Mouse (Mus musculus) stomach, postnatal 0 days (tissue): ENCODE results near the gene 1700125H20Rik. TPM values are rescaled to one million over a fixed set of nuclear protein-coding genes. Genes with fewer than 3 reads are reported as not detected.

Experiments used
- ATAC-seq: fragments of 200-750 bp; cut with Nextera tagmentation; 2 replicates; pipeline ENCODE4 v1.8.0; 2017; ENCODE audit not compliant: low FRiP score, low TSS enrichment
- DNase-seq: peaks from one replicate; pipeline ENCODE4 v3.0.0-alpha.2; 2016; ENCODE audit warnings: low spot score
- H3K27ac ChIP-seq: fragments of 300-500 bp; sonication (generic); replicated peaks from 2 replicates; pipeline ENCODE4 v1.5.1; 2014; ENCODE audit warnings: mild to moderate bottlenecking, control low read depth
- H3K27me3 ChIP-seq: fragments of 300-500 bp; sonication (generic); 2 replicates; pipeline ENCODE4 v1.6.1; 2014; ENCODE audit warnings: low read length; ENCODE audit not compliant: control insufficient read depth, insufficient read depth
- H3K36me3 ChIP-seq: fragments of 300-500 bp; sonication (generic); 2 replicates; pipeline ENCODE4 v1.6.1; 2014; ENCODE audit warnings: low read length, mixed read lengths; ENCODE audit not compliant: control insufficient read depth, insufficient read depth
- H3K4me1 ChIP-seq: fragments of 300-500 bp; sonication (generic); replicated peaks from 2 replicates; pipeline ENCODE4 v1.6.1; 2014; ENCODE audit warnings: antibody characterized with exemption; ENCODE audit not compliant: control insufficient read depth, insufficient read depth
- H3K4me2 ChIP-seq: fragments of 300-500 bp; sonication (generic); replicated peaks from 2 replicates; pipeline ENCODE4 v1.6.1; 2014; ENCODE audit warnings: low read depth, mild to moderate bottlenecking, control low read depth, moderate library complexity
- H3K4me3 ChIP-seq: fragments of 300-500 bp; sonication (generic); 2 replicates; pipeline ENCODE4 v1.5.1; 2014; ENCODE audit warnings: low read depth, low read length, control low read depth
- H3K9ac ChIP-seq: fragments of 300-500 bp; sonication (generic); 2 replicates; pipeline ENCODE4 v1.6.1; 2014; ENCODE audit warnings: mild to moderate bottlenecking, low read length, control low read depth, mixed read lengths
- H3K9me3 ChIP-seq: fragments of 300-500 bp; sonication (generic); 2 replicates; pipeline ENCODE4 v1.6.1; 2016; ENCODE audit warnings: low read length; ENCODE audit not compliant: control insufficient read depth
- CTCF ChIP-seq: IDR thresholded peaks from 2 replicates; pipeline ENCODE4 v1.5.1; 2016; ENCODE audit warnings: antibody characterized with exemption, low read depth, mild to moderate bottlenecking, moderate library complexity
- EP300 ChIP-seq: optimal IDR thresholded peaks from 2 replicates; pipeline ENCODE3; 2016; ENCODE audit warnings: antibody characterized with exemption
- WGBS: fragments of 180-500 bp; shearing (Covaris S2); extraction: QIAGEN DNeasy Blood & Tissue Kit; methylation state at CpG from one replicate; pipeline ENCODE4 v1.1.7; 2014; 5-methylcytosine and 5-hydroxymethylcytosine counted together
- polyA plus RNA-seq: library from polyadenylated mRNA; unstranded; fragments of >200 nt; fragmentation: Nextera tagmentation; extraction: Ambion mirVana; gene quantifications from 2 replicates; pipeline ENCODE4 v1.2.1, GENCODE M21; 2015

Gene 1700125H20Rik
- polyA plus RNA-seq, 1 experiment from 2014 or later: not detected

DNA sequence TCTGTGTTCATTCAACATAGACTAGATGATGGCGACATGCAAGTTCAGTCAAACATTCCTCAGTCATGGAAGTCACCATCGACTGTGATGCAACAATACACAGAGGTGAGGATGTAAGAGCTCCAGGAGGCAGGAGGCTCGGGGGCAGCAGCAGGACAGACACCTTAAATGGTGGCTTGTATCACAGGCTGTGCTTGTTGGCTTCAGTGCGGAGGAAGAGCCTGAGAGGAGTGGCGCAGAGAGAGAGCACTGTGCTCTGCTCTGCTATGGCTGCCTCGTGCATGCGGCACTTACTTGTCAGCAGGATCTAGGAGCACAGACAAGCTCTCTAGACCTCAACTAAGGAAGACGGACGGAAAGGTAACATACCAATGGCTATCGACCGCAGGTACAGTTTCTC, 24.0 kb downstream of the 1700125H20Rik start:
- ATAC-seq: no peak
- no peak overlapping the region for H3K27ac ChIP-seq
- no peak overlapping the region for H3K4me3 ChIP-seq
- DNase-seq: no peak
- no peaks in the 10 kb centered on the region for H3K9me3 ChIP-seq
- WGBS: 90% methylated on average over 11 of the region's 11 CpGs
- H3K9ac ChIP-seq: no peak overlapping the region
- peaks cover 25% of the 10 kb centered on the region for H3K36me3 ChIP-seq
- H3K4me2 ChIP-seq: no peak overlapping the region
- H3K4me1 ChIP-seq: no peaks in the 10 kb centered on the region
- H3K27me3 ChIP-seq: no peaks in the 10 kb centered on the region
- no peak for TF ChIP-seq EP300
- no peak for TF ChIP-seq CTCF

- peaks cover 27% of the 10 kb centered on the region; the same call in 1 of the 2 replicates for H3K36me3 ChIP-seq
- 86% methylated on average over 9 of the region's 9 CpGs for WGBS
- no peak for ATAC-seq
These were observed 25.8 kb downstream of the 1700125H20Rik start for GRCm38 (mm10) chr11:85196046-85196445.

GRCm38 (mm10) chr11:85198906-85199305, 28.7 kb downstream of the 1700125H20Rik start:
- no peak for ATAC-seq
- no peaks in the 10 kb centered on the region for H3K27me3 ChIP-seq
- peaks cover 27% of the 10 kb centered on the region; the same call in 1 of the 2 replicates for H3K36me3 ChIP-seq
- H3K9me3 ChIP-seq: no peaks in the 10 kb centered on the region
- TF ChIP-seq CTCF: no peak
- TF ChIP-seq EP300: no peak
- DNase-seq: no peak
- 86% methylated on average over 2 of the region's 2 CpGs for WGBS
- H3K9ac ChIP-seq: no peak overlapping the region
- H3K27ac ChIP-seq: no peak overlapping the region
- no peaks in the 10 kb centered on the region for H3K4me1 ChIP-seq
- H3K4me2 ChIP-seq: no peak overlapping the region
- no peak overlapping the region for H3K4me3 ChIP-seq

More at GRCm38 (mm10) chr11:85196046-85196445, 25.8 kb downstream of the 1700125H20Rik start:
- no peak overlapping the region for H3K27ac ChIP-seq
- TF ChIP-seq CTCF (no peak), EP300 (no peak)
- H3K27me3 ChIP-seq: no peaks in the 10 kb centered on the region
- no peak overlapping the region for H3K9ac ChIP-seq
- no peak overlapping the region for H3K4me3 ChIP-seq
- H3K4me1 ChIP-seq: no peaks in the 10 kb centered on the region
- no peaks in the 10 kb centered on the region for H3K9me3 ChIP-seq
- no peak for DNase-seq
- no peak overlapping the region for H3K4me2 ChIP-seq

GRCm38 (mm10) chr11:85206231-85206630, 36.0 kb downstream of the 1700125H20Rik start:
- no peak overlapping the region for H3K27ac ChIP-seq
- no peak overlapping the region for H3K4me3 ChIP-seq
- H3K9ac ChIP-seq: no peak overlapping the region
- H3K36me3 ChIP-seq: peaks cover 14% of the 10 kb centered on the region
- H3K4me2 ChIP-seq: no peak overlapping the region
- no peak for DNase-seq
- TF ChIP-seq EP300: no peak
- TF ChIP-seq CTCF: no peak
- H3K9me3 ChIP-seq: no peaks in the 10 kb centered on the region
- H3K27me3 ChIP-seq: no peaks in the 10 kb centered on the region
- no peaks in the 10 kb centered on the region for H3K4me1 ChIP-seq
- no peak for ATAC-seq

DNA sequence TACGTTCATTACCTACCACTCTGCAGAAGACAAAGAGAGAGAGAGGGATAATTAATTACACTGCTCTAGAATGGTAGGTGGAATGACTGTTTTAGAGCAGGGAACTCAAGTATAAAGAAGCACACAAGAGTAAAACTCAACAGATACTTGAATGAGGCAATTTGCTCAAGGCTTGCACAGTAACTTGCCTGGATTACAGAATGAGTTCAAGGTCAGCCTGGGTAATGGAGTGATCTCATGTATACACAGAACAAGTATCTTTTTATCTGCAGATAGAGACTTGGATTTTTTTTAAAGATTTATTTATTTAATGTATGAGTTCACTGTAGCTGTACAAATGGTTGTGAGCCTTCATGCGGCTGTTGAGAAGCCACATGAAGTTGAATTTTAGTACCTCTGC, 40.9 kb downstream of the 1700125H20Rik start:
- 83% methylated on average over 2 of the region's 2 CpGs for WGBS
- Histone ChIP-seq H3K9ac (no peak overlapping the region), H3K4me2 (no peak overlapping the region), H3K9me3 (no peaks in the 10 kb centered on the region), H3K27ac (no peak overlapping the region), H3K36me3 (peaks cover 19% of the 10 kb centered on the region), H3K27me3 (no peaks in the 10 kb centered on the region), H3K4me1 (no peaks in the 10 kb centered on the region), H3K4me3 (no peak overlapping the region)
- ATAC-seq: no peak
- no peak for DNase-seq
- no peak for TF ChIP-seq EP300
- TF ChIP-seq CTCF: no peak

DNA sequence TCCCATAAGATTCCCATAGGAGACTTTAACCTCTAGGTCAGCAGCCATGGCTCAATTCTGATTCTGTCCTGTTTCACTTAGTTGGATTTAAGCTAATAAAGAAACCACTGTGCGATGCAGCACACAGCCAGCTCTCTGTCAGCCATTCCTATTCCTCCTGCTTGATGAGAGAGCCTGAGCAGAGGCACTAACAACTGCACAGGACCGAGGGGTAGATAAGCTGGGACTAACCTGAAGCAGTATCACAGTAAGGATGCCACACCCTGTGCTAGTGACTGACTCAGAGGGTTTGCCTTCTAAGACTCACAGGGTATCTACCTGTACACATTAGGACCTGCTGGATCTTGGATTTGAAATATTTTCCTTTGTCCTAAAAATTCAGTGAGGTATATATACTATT, 43.0 kb downstream of the 1700125H20Rik start:
- WGBS: 70% methylated on average over 2 of the region's 2 CpGs
- no peak for DNase-seq
- H3K36me3 ChIP-seq: peaks cover 19% of the 10 kb centered on the region

More for the DNA sequence above, 43.0 kb downstream of the 1700125H20Rik start:
- H3K9me3 ChIP-seq: no peaks in the 10 kb centered on the region
- no peak for TF ChIP-seq CTCF
- TF ChIP-seq EP300: no peak
- no peak overlapping the region for H3K9ac ChIP-seq
- H3K4me3 ChIP-seq: no peak overlapping the region
- peak; percentile 73; the same call in 1 of the 2 replicates for ATAC-seq
- no peaks in the 10 kb centered on the region for H3K4me1 ChIP-seq
- no peak overlapping the region for H3K27ac ChIP-seq
- H3K4me2 ChIP-seq: no peak overlapping the region
- H3K27me3 ChIP-seq: no peaks in the 10 kb centered on the region
